Mouse (Mus musculus): ENCODE results near the gene Pde6c. TPM values are rescaled to one million over a fixed set of nuclear protein-coding genes. Genes with fewer than 3 reads are reported as not detected.

Gene Pde6c
- total and polyA plus RNA-seq, 3 experiments, result not detected

- no peak for TF ChIP-seq RCOR1 (conservative IDR thresholded peaks at IDR 0.05; ENCODE audit: low read depth, low read length)
- TF ChIP-seq USF1 (IDR thresholded peaks at IDR 0.05; ENCODE audit: low read depth, low read length), result no peak
- TF ChIP-seq JUND (conservative IDR thresholded peaks at IDR 0.05; ENCODE audit: low read depth, low read length), result no peak
These were observed 99.9 kb downstream of the Pde6c start (continued) for GRCm38 (mm10) chr19:38232516-38232915.

Other genes starting within 250 kb of the Pde6c start
- 0.29 and 0.30 TPM in 2 replicates for gene Myof, start 89.2 kb upstream of the Pde6c start, total RNA-seq (2012; rRNA removed)
- 0.49 and 0.59 TPM in 2 replicates for gene Myof, start 89.2 kb upstream of the Pde6c start, total RNA-seq (2014; rRNA removed)
- 3.9 and 4.1 TPM in 2 replicates for gene Myof, start 89.2 kb upstream of the Pde6c start, polyA plus RNA-seq (2012; ENCODE audit: insufficient read length, low read depth)
- 29.6 and 33.0 TPM in 2 replicates for gene Cep55, start 77.8 kb upstream of the Pde6c start, total RNA-seq (2012; rRNA removed)
- gene Cep55, start 77.8 kb upstream of the Pde6c start, total RNA-seq (2014; rRNA removed), result 76.2 and 90.8 TPM in 2 replicates
- 64.2 and 70.4 TPM in 2 replicates for gene Cep55, start 77.8 kb upstream of the Pde6c start, polyA plus RNA-seq (2012; ENCODE audit: insufficient read length, low read depth)
- gene Ffar4, start 35.7 kb upstream of the Pde6c start, total RNA-seq (2012; rRNA removed), result not detected in 2 replicates
- gene Ffar4, start 35.7 kb upstream of the Pde6c start, total RNA-seq (2014; rRNA removed), result not detected in 2 replicates
- not detected in 2 replicates for gene Ffar4, start 35.7 kb upstream of the Pde6c start, polyA plus RNA-seq (2012; ENCODE audit: insufficient read length, low read depth)
- gene Rbp4, start 7.5 kb upstream of the Pde6c start, total RNA-seq (2012; rRNA removed), result 0.13 TPM in 1 of 2 replicates, not detected in the other
- not detected in 2 replicates for gene Rbp4, start 7.5 kb upstream of the Pde6c start, total RNA-seq (2014; rRNA removed)
- gene Rbp4, start 7.5 kb upstream of the Pde6c start, polyA plus RNA-seq (2012; ENCODE audit: insufficient read length, low read depth), result not detected in 2 replicates
- 21.1 and 22.2 TPM in 2 replicates for gene Fra10ac1, start 91.4 kb downstream of the Pde6c start, total RNA-seq (2012; rRNA removed)
- gene Fra10ac1, start 91.4 kb downstream of the Pde6c start, total RNA-seq (2014; rRNA removed), result 21.6 and 24.9 TPM in 2 replicates
- 50.4 and 60.5 TPM in 2 replicates for gene Fra10ac1, start 91.4 kb downstream of the Pde6c start, polyA plus RNA-seq (2012; ENCODE audit: insufficient read length, low read depth)
- gene Lgi1, start 131.8 kb downstream of the Pde6c start, total RNA-seq (2012; rRNA removed), result 0.04 TPM in 1 of 2 replicates, not detected in the other
- gene Lgi1, start 131.8 kb downstream of the Pde6c start, total RNA-seq (2014; rRNA removed), result 0.11 and 0.20 TPM in 2 replicates
- gene Lgi1, start 131.8 kb downstream of the Pde6c start, polyA plus RNA-seq (2012; ENCODE audit: insufficient read length, low read depth), result 0.30 TPM in 1 of 2 replicates, not detected in the other